Mouse (Mus musculus): ENCODE measurements at regions not wholly inside any gene's neighbourhood (a gene's known extent, or its start where the extent isn't known, plus 50 kb on each side); places are given as distances from the start of the nearest gene placed in this dataset.

GRCm38 (mm10) chr12:92246790-92247451 is 398.0 kb upstream of the Sel1l start:
- no peak for TF ChIP-seq GATA1 (IDR thresholded peaks at IDR 0.05; ENCODE audit: borderline replicate concordance, low read length)
- TF ChIP-seq FLI1 (IDR thresholded peaks at IDR 0.05; ENCODE audit: low read length) = no peak

Data from megakaryocyte, embryonic 14.5 days (primary cell).